Mouse (Mus musculus) erythroblast, embryonic 14.5 days (primary cell): ENCODE data around the gene Rhoa.

Experiments
- GATA1 ChIP-seq: IDR thresholded peaks from 2 replicates; pipeline ENCODE4 v1.6.1; 2012; ENCODE audit warnings: low read length, inconsistent platforms, mixed read lengths
- TAL1 ChIP-seq: IDR thresholded peaks from 3 replicates; pipeline ENCODE4 v1.6.1; 2012; ENCODE audit warnings: low read length, inconsistent platforms, mixed read lengths

- TF ChIP-seq GATA1 (no peak), TAL1 (no peak)
Observed at GRCm38 (mm10) chr9:108378234-108378633, 72.3 kb downstream of the Rhoa start.
